Mouse (Mus musculus) G1E (cell line): ENCODE measurements around the gene Ccser1.

Source experiments
- CTCF ChIP-seq: IDR thresholded peaks from 2 replicates; pipeline ENCODE4 v1.5.1; 2012; ENCODE audit warnings: low read depth, low read length, inconsistent platforms, mixed read lengths
- GATA1 ChIP-seq: IDR thresholded peaks from 2 replicates; pipeline ENCODE4 v1.6.1; 2012; ENCODE audit warnings: borderline replicate concordance, low read length, inconsistent platforms, mixed read lengths
- GATA2 ChIP-seq: IDR thresholded peaks from 2 replicates; pipeline ENCODE4 v1.6.1; 2012; ENCODE audit warnings: low read depth, low read length, inconsistent platforms, borderline replicate concordance
- POLR2AphosphoS5 ChIP-seq: IDR thresholded peaks from 2 replicates; pipeline ENCODE4 v1.6.1; 2012; ENCODE audit warnings: low read depth, low read length, inconsistent platforms; ENCODE audit not compliant: insufficient replicate concordance

DNA sequence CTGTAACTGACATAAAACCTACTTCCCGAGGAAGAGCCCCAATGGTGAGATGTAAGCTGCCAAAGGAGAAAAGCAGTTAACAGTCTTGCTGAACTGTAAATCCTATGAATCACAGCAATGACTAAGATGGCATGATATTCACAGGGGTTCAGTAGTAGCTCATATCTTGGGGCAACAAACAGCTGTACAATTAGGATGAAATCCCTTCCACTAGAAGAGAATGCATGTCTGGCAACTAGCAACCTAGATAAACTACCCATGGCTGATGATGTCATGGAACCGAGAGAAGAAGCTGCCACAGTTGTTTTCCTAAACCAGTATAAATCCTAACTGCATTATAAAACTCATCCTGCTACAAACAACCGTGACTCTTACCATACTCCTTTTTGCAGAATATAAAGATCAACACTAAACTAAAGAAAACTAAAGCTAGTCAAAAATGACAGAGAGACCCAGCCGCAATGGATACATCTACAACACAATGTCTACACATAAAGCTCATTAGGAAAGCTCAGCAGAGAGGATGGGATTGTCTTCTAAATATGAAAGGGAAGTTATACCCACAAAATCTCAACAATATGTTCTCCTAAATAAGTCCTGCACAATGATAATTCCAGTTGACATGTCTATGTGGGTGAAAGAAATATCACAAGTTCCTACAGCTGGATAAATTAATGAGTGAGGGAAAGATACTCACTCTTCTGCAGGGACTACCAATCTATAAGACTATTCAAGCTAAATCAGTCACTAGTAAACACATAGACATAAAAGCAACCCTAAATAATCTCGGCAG is 550.2 kb downstream of the Ccser1 start:
- no peak for TF ChIP-seq CTCF
- TF ChIP-seq GATA2 = no peak
- TF ChIP-seq GATA1 = no peak
- TF ChIP-seq POLR2AphosphoS5 = no peak
